Mouse (Mus musculus) MEL (cell line): ENCODE results near the gene Ndrg4. TPM values are rescaled to one million over a fixed set of nuclear protein-coding genes. Genes with fewer than 3 reads are reported as not detected.

Experiments
- DNase-seq: peaks from one replicate; pipeline ENCODE4 v3.0.0; 2011; ENCODE audit warnings: low read depth, low spot score
- H3K27ac ChIP-seq: 2 replicates; pipeline ENCODE4 v1.5.1; 2012; ENCODE audit warnings: low read depth, mild to moderate bottlenecking, control low read depth, low read length, moderate library complexity; ENCODE audit not compliant: control insufficient read depth
- H3K27me3 ChIP-seq, 2 experiments: fragments of 150-350 bp in 1 of 2; sonication (generic) in 1 of 2; 2 replicates each; pipeline ENCODE4 v1.6.1; 2012; ENCODE audit warnings: low read length in 2 of 2, mild to moderate bottlenecking in 2 of 2, improper control_type of control experiment in 1 of 2, moderate library complexity in 1 of 2; ENCODE audit not compliant: insufficient read depth in 2 of 2, control insufficient read depth in 1 of 2
- H3K36me3 ChIP-seq, 2 experiments: 2 replicates each; pipeline ENCODE4 v1.6.1; 2012 to 2014; ENCODE audit warnings: low read length in 2 of 2, improper control_type of control experiment in 1 of 2, inconsistent platforms in 1 of 2, mild to moderate bottlenecking in 1 of 2; ENCODE audit not compliant: insufficient read depth in 2 of 2, control insufficient read depth in 1 of 2
- H3K4me1 ChIP-seq, 2 experiments: fragments of 150-350 bp in 1 of 2; sonication (generic) in 1 of 2; 2 replicates each; pipeline ENCODE4 v1.6.1; 2012; ENCODE audit warnings: low read length in 2 of 2, improper control_type of control experiment in 1 of 2, mild to moderate bottlenecking in 1 of 2; ENCODE audit not compliant: insufficient read depth in 2 of 2, control insufficient read depth in 1 of 2
- H3K4me3 ChIP-seq, 2 experiments: fragments of 150-350 bp in 1 of 2; sonication (generic) in 1 of 2; 2 replicates each; pipeline ENCODE4 v1.5.1; 2012; ENCODE audit warnings: low read depth in 2 of 2, low read length in 2 of 2, mild to moderate bottlenecking in 2 of 2, moderate library complexity in 2 of 2, control low read depth in 1 of 2, improper control_type of control experiment in 1 of 2; ENCODE audit not compliant: control insufficient read depth in 1 of 2, insufficient read depth in 1 of 2
- H3K79me2 ChIP-seq: 2 replicates; pipeline ENCODE4 v1.6.1; 2012; ENCODE audit warnings: mild to moderate bottlenecking, low read length, moderate library complexity; ENCODE audit not compliant: control insufficient read depth, poor library complexity, insufficient read depth
- H3K9ac ChIP-seq: 2 replicates; pipeline ENCODE4 v1.6.1; 2012; ENCODE audit warnings: low read depth, mild to moderate bottlenecking, control low read depth, low read length, moderate library complexity; ENCODE audit not compliant: control insufficient read depth, poor library complexity, severe bottlenecking
- H3K9me3 ChIP-seq: fragments of 150-350 bp; sonication (generic); replicated peaks from 2 replicates; pipeline ENCODE4 v1.6.1; 2012; ENCODE audit warnings: mild to moderate bottlenecking, low read length, improper control_type of control experiment, moderate library complexity; ENCODE audit not compliant: insufficient read depth
- BHLHE40 ChIP-seq: IDR thresholded peaks from 2 replicates; pipeline ENCODE4 v1.6.1; 2012; ENCODE audit warnings: low read depth, mild to moderate bottlenecking, inconsistent platforms, low read length, improper control_type of control experiment, borderline replicate concordance
- E2F4 ChIP-seq: IDR thresholded peaks from 2 replicates; pipeline ENCODE4 v1.6.1; 2011; ENCODE audit warnings: low read depth, low read length, improper control_type of control experiment, borderline replicate concordance
- HCFC1 ChIP-seq: IDR thresholded peaks from 2 replicates; pipeline ENCODE4 v1.6.1; 2012; ENCODE audit warnings: low read depth, mild to moderate bottlenecking, inconsistent platforms, low read length, improper control_type of control experiment, moderate library complexity
- KAT2A ChIP-seq: conservative IDR thresholded peaks from 2 replicates; pipeline ENCODE4 v1.6.1; 2012; ENCODE audit warnings: low read depth, low read length, improper control_type of control experiment, inconsistent platforms
- MAFK ChIP-seq: IDR thresholded peaks from 2 replicates; pipeline ENCODE4 v1.6.1; 2011; ENCODE audit warnings: low read depth, mild to moderate bottlenecking, low read length, improper control_type of control experiment, borderline replicate concordance
- MAX ChIP-seq: IDR thresholded peaks from 2 replicates; pipeline ENCODE4 v1.6.1; 2011; ENCODE audit warnings: low read length, improper control_type of control experiment
- MAZ ChIP-seq: IDR thresholded peaks from 2 replicates; pipeline ENCODE4 v1.6.1; 2012; ENCODE audit warnings: low read depth, mild to moderate bottlenecking, inconsistent platforms, low read length, improper control_type of control experiment
- MEF2A ChIP-seq: IDR thresholded peaks from 2 replicates; pipeline ENCODE4 v1.6.1; 2014; ENCODE audit warnings: low read depth, mild to moderate bottlenecking, inconsistent platforms, low read length, improper control_type of control experiment; ENCODE audit not compliant: poor library complexity, insufficient replicate concordance, severe bottlenecking; ENCODE audit errors: extremely low read depth
- MXI1 ChIP-seq: IDR thresholded peaks from 2 replicates; pipeline ENCODE4 v1.6.1; 2011; ENCODE audit warnings: mild to moderate bottlenecking, low read depth, low read length, improper control_type of control experiment
- MYB ChIP-seq: IDR thresholded peaks from 2 replicates; pipeline ENCODE4 v1.6.1; 2011; ENCODE audit warnings: mild to moderate bottlenecking, low read depth, low read length, improper control_type of control experiment
- SMC3 ChIP-seq: IDR thresholded peaks from 2 replicates; pipeline ENCODE4 v1.6.1; 2011; ENCODE audit warnings: low read depth, low read length, improper control_type of control experiment
- TAL1 ChIP-seq: IDR thresholded peaks from 2 replicates; pipeline ENCODE4 v1.6.1; 2012; ENCODE audit warnings: mild to moderate bottlenecking, inconsistent platforms, low read length, moderate library complexity, mixed read lengths
- TBP ChIP-seq: IDR thresholded peaks from 2 replicates; pipeline ENCODE4 v1.8.0; 2011; ENCODE audit warnings: low read depth, low read length, improper control_type of control experiment
- TCF12 ChIP-seq: IDR thresholded peaks from 2 replicates; pipeline ENCODE4 v1.6.1; 2014; ENCODE audit warnings: low read depth, mild to moderate bottlenecking, inconsistent platforms, low read length, improper control_type of control experiment, moderate library complexity
- USF2 ChIP-seq, 2 experiments: IDR thresholded peaks; 2 replicates each; pipeline ENCODE4 v1.6.1; 2011 to 2012; ENCODE audit warnings: improper control_type of control experiment in 2 of 2, low read length in 2 of 2, borderline replicate concordance in 1 of 2, inconsistent platforms in 1 of 2, low read depth in 1 of 2, mild to moderate bottlenecking in 1 of 2; ENCODE audit not compliant: insufficient read depth in 1 of 2
- polyA plus RNA-seq, 2 experiments: library from polyadenylated mRNA; stranded (reverse) in 1 of 2; unstranded in 1 of 2; fragments of >175 nt in 1 of 2; fragments of >200 nt in 1 of 2; gene quantifications; 2 replicates each; pipeline versions ENCODE4 v1.2.1 to v1.2.4; 2012; ENCODE audit warnings: low replicate concordance in 2 of 2, low read depth in 1 of 2; ENCODE audit not compliant: insufficient read length in 2 of 2, insufficient read depth in 1 of 2, missing spikeins in 1 of 2
- total RNA-seq: library from RNA; depleted of rRNA; stranded (reverse); fragments of 300-350 nt; gene quantifications from 2 replicates; pipeline ENCODE4 v1.2.3, GENCODE M21; 2012

Gene Ndrg4
- total and polyA plus RNA-seq, 3 experiments = 0.15 to 0.28 TPM; not detected in 1

DNA sequence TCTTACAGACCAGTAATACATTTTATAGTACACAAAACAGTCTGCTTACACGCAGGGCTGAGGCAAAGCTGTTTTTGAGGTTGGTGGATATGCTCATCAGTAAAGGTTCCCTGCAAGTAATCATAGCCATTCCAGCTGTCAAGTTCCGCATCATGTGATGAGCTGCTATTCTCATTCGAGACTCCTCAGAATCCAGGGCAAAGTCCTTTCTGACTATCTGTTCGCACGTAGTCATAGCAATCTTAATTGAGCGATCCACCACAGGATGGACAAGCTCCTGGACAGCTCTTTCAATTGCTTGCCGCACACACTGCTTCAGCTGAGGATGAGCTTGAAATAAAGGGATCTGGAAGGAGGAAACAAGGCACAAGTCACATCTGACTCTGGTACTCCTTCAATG is 65.0 kb downstream of the Ndrg4 start:
- Histone ChIP-seq H3K27me3 (no peaks in the 10 kb centered on the region), H3K79me2 (no peaks in the 10 kb centered on the region), H3K4me1 (no peaks in the 10 kb centered on the region), H3K9me3 (no peaks in the 10 kb centered on the region), H3K4me3 (no peak overlapping the region), H3K9ac (no peak overlapping the region), H3K36me3 (peaks cover 0 to 57% of the 10 kb centered on the region in 2 experiments; a peak in 2 of 4 replicates), H3K27ac (no peak overlapping the region)
- TF ChIP-seq MAFK = no peak
- no peak for DNase-seq

DNA sequence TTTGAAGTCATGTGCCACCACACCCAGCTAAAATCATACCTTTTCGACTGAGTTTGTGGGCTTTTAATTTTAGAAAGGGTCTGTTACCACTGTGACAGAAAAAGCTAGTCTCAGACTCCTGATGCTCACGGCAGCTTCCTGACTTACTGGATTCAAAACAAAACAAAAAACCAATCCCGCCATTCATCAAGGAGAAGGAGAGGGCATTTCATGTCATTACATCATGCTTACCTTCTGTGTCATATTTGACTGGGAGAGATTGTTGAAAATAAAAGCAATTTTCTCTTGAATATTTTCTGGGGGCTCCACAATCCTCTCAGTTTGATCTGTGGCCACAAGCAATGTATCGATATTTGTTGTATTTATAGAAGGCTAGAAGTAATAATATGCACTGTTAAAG is 71.2 kb downstream of the Ndrg4 start:
- no peak for DNase-seq
- no peak overlapping the region for H3K4me3 ChIP-seq
- H3K4me1 ChIP-seq = no peaks in the 10 kb centered on the region
- H3K9me3 ChIP-seq = no peaks in the 10 kb centered on the region
- no peak overlapping the region for H3K27ac ChIP-seq
- H3K9ac ChIP-seq = no peak overlapping the region
- no peaks in the 10 kb centered on the region for H3K79me2 ChIP-seq
- H3K27me3 ChIP-seq = no peaks in the 10 kb centered on the region
- no peak for TF ChIP-seq TAL1
- TF ChIP-seq BHLHE40 = no peak
- TF ChIP-seq MXI1 = no peak
- TF ChIP-seq MAZ = no peak
- TF ChIP-seq MYB = no peak
- TF ChIP-seq HCFC1 = no peak
- TF ChIP-seq TBP = no peak
- TF ChIP-seq E2F4 = no peak
- TF ChIP-seq TCF12 = no peak
- TF ChIP-seq, all 39 proteins: peak for 0
- H3K36me3 ChIP-seq = peaks cover 0 to 65% of the 10 kb centered on the region in 2 experiments; a peak in 2 of 4 replicates

DNA sequence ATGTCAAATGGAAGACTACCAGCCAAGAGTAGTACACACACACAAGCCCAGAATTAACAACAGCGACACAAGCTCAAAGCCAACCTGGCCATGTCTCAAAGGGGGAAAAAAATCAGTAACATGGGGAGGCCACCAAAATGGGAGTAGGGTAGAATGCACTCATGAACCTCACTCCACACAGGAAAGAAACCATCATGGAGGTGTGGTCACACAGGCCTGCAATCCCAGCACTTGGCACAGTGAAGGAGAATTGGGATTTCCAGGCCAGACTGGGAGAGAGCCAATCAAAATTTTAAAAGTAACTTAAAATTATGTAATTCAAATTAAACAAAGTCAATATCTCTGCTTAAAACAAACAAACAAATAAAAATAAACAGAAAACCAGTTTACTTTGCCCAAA is 75.1 kb downstream of the Ndrg4 start:
- H3K9me3 ChIP-seq = no peaks in the 10 kb centered on the region
- H3K27ac ChIP-seq = no peak overlapping the region
- DNase-seq = no peak
- H3K4me3 ChIP-seq = no peak overlapping the region
- no peaks in the 10 kb centered on the region for H3K4me1 ChIP-seq
- H3K9ac ChIP-seq = no peak overlapping the region
- H3K27me3 ChIP-seq = no peaks in the 10 kb centered on the region
- H3K36me3 ChIP-seq = peaks cover 0 to 70% of the 10 kb centered on the region in 2 experiments; a peak in 2 of 4 replicates
- no peak for TF ChIP-seq MAX
- TF ChIP-seq KAT2A = no peak
- no peak for TF ChIP-seq SMC3
- TF ChIP-seq USF2 (IDR thresholded peaks at IDR 0.05; ENCODE audit: borderline replicate concordance in 1 of 2, insufficient read depth in 1 of 2, low read depth in 1 of 2, low read length in 2 of 2) = no peak
- no peak for TF ChIP-seq MEF2A
- no peaks in the 10 kb centered on the region; the same call in 1 of the 2 replicates for H3K79me2 ChIP-seq
